Mouse (Mus musculus): ENCODE results near the gene Pign. TPM values are rescaled to one million over a fixed set of nuclear protein-coding genes. Genes with fewer than 3 reads are reported as not detected.

The Pign gene
- total and polyA plus RNA-seq, 3 experiments: 23.9 to 59.9 (median 30.4) TPM

GRCm38 (mm10) chr1:105507116-105507515, 156.4 kb downstream of the Pign start:
- TF ChIP-seq HCFC1 (IDR thresholded peaks at IDR 0.05; ENCODE audit: low read depth, low read length): no peak
- no peak for TF ChIP-seq MAZ (IDR thresholded peaks at IDR 0.05; ENCODE audit: low read depth, low read length)
- TF ChIP-seq USF1 (IDR thresholded peaks at IDR 0.05; ENCODE audit: low read depth, low read length): peak; percentile 28
- TF ChIP-seq ZMIZ1 (IDR thresholded peaks at IDR 0.05; ENCODE audit: low read depth, low read length): no peak
- peak; percentile 41 for TF ChIP-seq USF2 (conservative IDR thresholded peaks at IDR 0.05; ENCODE audit: low read depth, low read length)
- H3K4me3 ChIP-seq (replicated peaks in 1 of 3; ENCODE audit: low read depth in 2 of 3, low read length in 2 of 3, poor library complexity in 1 of 3): no peak overlapping the region
- dilution Hi-C loops (cut with MboI; ENCODE audit: extremely low pct_ligation_motif_present, extremely low pct_unique_long_range_greater_than_20kb, low sequenced_read_pairs): no loop called here

DNA sequence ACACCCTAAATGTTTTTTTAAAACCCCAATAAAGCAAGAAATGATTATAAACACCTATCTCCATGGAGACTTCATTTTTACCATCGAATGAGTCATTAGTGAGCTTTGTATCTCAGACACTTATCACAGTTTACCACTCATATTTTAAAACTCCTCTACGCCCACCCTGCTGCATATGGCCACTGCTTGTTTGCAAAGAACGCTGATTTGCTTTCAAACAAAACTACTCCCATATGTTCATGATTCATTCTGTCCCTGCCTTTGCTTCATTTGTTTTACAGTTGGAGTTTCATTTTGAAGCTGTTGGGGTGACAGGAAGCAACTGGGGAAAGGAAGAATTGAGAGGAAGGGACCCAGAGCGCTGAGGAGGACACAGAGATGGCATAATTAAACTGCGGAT, 170.9 kb downstream of the Pign start:
- Histone ChIP-seq H3K9ac (ENCODE audit: insufficient read depth, low read depth) (no peak overlapping the region), H3K4me1 (ENCODE audit: control insufficient read depth in 1 of 2, insufficient read depth in 2 of 2) (no peaks in the 10 kb centered on the region), H3K27me3 (replicated peaks) (no peaks in the 10 kb centered on the region), H3K36me3 (replicated peaks in 1 of 2; ENCODE audit: control insufficient read depth in 1 of 2, insufficient read depth in 1 of 2, low read length in 1 of 2) (no peaks in the 10 kb centered on the region), H3K27ac (ENCODE audit: insufficient read depth, low read depth) (no peak overlapping the region; the same call in 1 of the 2 replicates), H3K4me3 (replicated peaks in 1 of 3; ENCODE audit: low read depth in 2 of 3, low read length in 2 of 3, poor library complexity in 1 of 3) (no peak overlapping the region), H3K4me2 (ENCODE audit: insufficient read depth, low read depth, poor library complexity, severe bottlenecking) (no peak overlapping the region), H3K9me3 (replicated peaks; ENCODE audit: low read length) (no peaks in the 10 kb centered on the region), H3K79me2 (replicated peaks; ENCODE audit: control insufficient read depth, extremely low read depth, insufficient read depth, poor library complexity, severe bottlenecking) (no peaks in the 10 kb centered on the region)
- no peak for TF ChIP-seq ZNF384 (IDR thresholded peaks at IDR 0.05; ENCODE audit: low read depth, low read length)
- TF ChIP-seq MYC (IDR thresholded peaks at IDR 0.05; ENCODE audit: low read depth, low read length): no peak
- no peak for TF ChIP-seq MAX (IDR thresholded peaks at IDR 0.05; ENCODE audit: low read length)
- no peak for TF ChIP-seq RAD21 (IDR thresholded peaks at IDR 0.05; ENCODE audit: low read depth, low read length)
- TF ChIP-seq CHD2 (IDR thresholded peaks at IDR 0.05; ENCODE audit: low read length): no peak
- in situ Hi-C loops (cut with MboI; ENCODE audit: low pct_ligation_motif_present, low pct_unique_long_range_greater_than_20kb, low sequenced_read_pairs) (no loop called here), dilution Hi-C loops (cut with MboI; ENCODE audit: extremely low pct_ligation_motif_present, extremely low pct_unique_long_range_greater_than_20kb, low sequenced_read_pairs) (no loop called here)
- no peak for DNase-seq (ENCODE audit: extremely low read depth)

More at GRCm38 (mm10) chr1:105507116-105507515, 156.4 kb downstream of the Pign start:
- Histone ChIP-seq H3K4me1 (ENCODE audit: control insufficient read depth in 1 of 2, insufficient read depth in 2 of 2) (peaks cover 0 to 9% of the 10 kb centered on the region in 2 experiments; a peak in 2 of 4 replicates), H3K9me3 (replicated peaks; ENCODE audit: low read length) (no peaks in the 10 kb centered on the region), H3K4me2 (ENCODE audit: insufficient read depth, low read depth, poor library complexity, severe bottlenecking) (no peak overlapping the region), H3K9ac (ENCODE audit: insufficient read depth, low read depth) (no peak overlapping the region), H3K79me2 (replicated peaks; ENCODE audit: control insufficient read depth, extremely low read depth, insufficient read depth, poor library complexity, severe bottlenecking) (no peaks in the 10 kb centered on the region), H3K27me3 (replicated peaks) (no peaks in the 10 kb centered on the region), H3K27ac (ENCODE audit: insufficient read depth, low read depth) (no peak overlapping the region), H3K36me3 (replicated peaks in 1 of 2; ENCODE audit: control insufficient read depth in 1 of 2, insufficient read depth in 1 of 2, low read length in 1 of 2) (no peaks in the 10 kb centered on the region)
- in situ Hi-C loops (cut with MboI; ENCODE audit: low pct_ligation_motif_present, low pct_unique_long_range_greater_than_20kb, low sequenced_read_pairs): no loop called here
- peak; percentile 2 for DNase-seq (ENCODE audit: extremely low read depth)

GRCm38 (mm10) chr1:105489456-105489855, 174.0 kb downstream of the Pign start:
- in situ Hi-C loops (cut with MboI; ENCODE audit: low pct_ligation_motif_present, low pct_unique_long_range_greater_than_20kb, low sequenced_read_pairs): no loop called here

More at GRCm38 (mm10) chr1:105489456-105489855, 174.0 kb downstream of the Pign start:
- H3K4me2 ChIP-seq (ENCODE audit: insufficient read depth, low read depth, poor library complexity, severe bottlenecking): no peak overlapping the region
- no peak for TF ChIP-seq ZNF384 (IDR thresholded peaks at IDR 0.05; ENCODE audit: low read depth, low read length)
- H3K79me2 ChIP-seq (replicated peaks; ENCODE audit: control insufficient read depth, extremely low read depth, insufficient read depth, poor library complexity, severe bottlenecking): no peaks in the 10 kb centered on the region
- no peaks in the 10 kb centered on the region for H3K27me3 ChIP-seq (replicated peaks)
- no peaks in the 10 kb centered on the region for H3K9me3 ChIP-seq (replicated peaks; ENCODE audit: low read length)
- no peak overlapping the region for H3K27ac ChIP-seq (ENCODE audit: insufficient read depth, low read depth)
- no peaks in the 10 kb centered on the region for H3K36me3 ChIP-seq (replicated peaks in 1 of 2; ENCODE audit: control insufficient read depth in 1 of 2, insufficient read depth in 1 of 2, low read length in 1 of 2)
- no peak for DNase-seq (ENCODE audit: extremely low read depth)
- dilution Hi-C loops (cut with MboI; ENCODE audit: extremely low pct_ligation_motif_present, extremely low pct_unique_long_range_greater_than_20kb, low sequenced_read_pairs): no loop called here
- H3K4me1 ChIP-seq (ENCODE audit: control insufficient read depth in 1 of 2, insufficient read depth in 2 of 2): no peaks in the 10 kb centered on the region
- H3K9ac ChIP-seq (ENCODE audit: insufficient read depth, low read depth): no peak overlapping the region
- no peak overlapping the region for H3K4me3 ChIP-seq (replicated peaks in 1 of 3; ENCODE audit: low read depth in 2 of 3, low read length in 2 of 3, poor library complexity in 1 of 3)
